Mouse (Mus musculus) gastrocnemius, postnatal 36 days (tissue): ENCODE results near the gene Cttn. TPM values are rescaled to one million over a fixed set of nuclear protein-coding genes. Genes with fewer than 3 reads are reported as not detected.

Experiments
- DNase-seq, 2 experiments: peaks; one replicate each; pipeline ENCODE4 v3.0.0; 2022
- intact Hi-C: fragments of 180-260 bp; cut with DNase I; formaldehyde crosslinking; loops from one replicate; pipeline ENCODE4 v1.15.1; 2025
- total RNA-seq, 2 experiments: library from RNA; stranded (reverse); gene quantifications; 2 replicates each; pipeline ENCODE4 v1.2.3; 2021

Gene Cttn
- total RNA-seq, 2 experiments from 2014 or later: 15.7 to 17.9 TPM

- DNase-seq: no peak
Observed at GRCm38 (mm10) chr7:144408464-144409000, 62.3 kb downstream of the Cttn start.

GRCm38 (mm10) chr7:144407675-144408074 is 63.1 kb downstream of the Cttn start:
- intact Hi-C loops: no loop called here
- DNase-seq: no peak

More at GRCm38 (mm10) chr7:144408464-144409000, 62.3 kb downstream of the Cttn start:
- intact Hi-C loops: no loop called here

GRCm38 (mm10) chr7:144402492-144402891 is 68.3 kb downstream of the Cttn start:
- DNase-seq: no peak
- intact Hi-C loops: no loop called here

- intact Hi-C loops: no loop called here
- DNase-seq: no peak
Observed at GRCm38 (mm10) chr7:144391727-144392126, 79.1 kb downstream of the Cttn start.

GRCm38 (mm10) chr7:144390676-144391075 is 80.1 kb downstream of the Cttn start:
- no peak for DNase-seq
- intact Hi-C loops: no loop called here

- intact Hi-C loops: no loop called here
Observed at GRCm38 (mm10) chr7:144389704-144390103, 81.1 kb downstream of the Cttn start.

GRCm38 (mm10) chr7:144387537-144387936 is 83.3 kb downstream of the Cttn start:
- intact Hi-C loops: no loop called here
- DNase-seq: no peak

More at GRCm38 (mm10) chr7:144389704-144390103, 81.1 kb downstream of the Cttn start:
- DNase-seq: no peak

Other genes with a start within 250 kb of the Cttn start
- gene Ppfia1, start 82.7 kb upstream of the Cttn start, total RNA-seq: 10 to 100 TPM; 23.0 to 27.5 TPM
- 1 to 10 TPM; 2.2 to 2.5 TPM for gene Fadd, start 111.5 kb upstream of the Cttn start, total RNA-seq